Mouse (Mus musculus) layer of hippocampus, postnatal 36 days (tissue): ENCODE results near the gene Smim5. TPM values are rescaled to one million over a fixed set of nuclear protein-coding genes. Genes with fewer than 3 reads are reported as not detected.
"Not testable (repeated sequence)": the region's sequence is repeated elsewhere in the genome, so short reads cannot be mapped to it uniquely, and the experiment has no call there.

Experiments
- DNase-seq, 2 experiments: peaks; one replicate each; pipeline ENCODE4 v3.0.0; 2022
- total RNA-seq, 2 experiments: library from RNA; stranded (reverse); gene quantifications; 2 replicates each; pipeline ENCODE4 v1.2.3; 2021

Gene Smim5
- total RNA-seq, result under 1 TPM in 1 of 2 experiments, not detected in 1; 0.72 TPM

DNA sequence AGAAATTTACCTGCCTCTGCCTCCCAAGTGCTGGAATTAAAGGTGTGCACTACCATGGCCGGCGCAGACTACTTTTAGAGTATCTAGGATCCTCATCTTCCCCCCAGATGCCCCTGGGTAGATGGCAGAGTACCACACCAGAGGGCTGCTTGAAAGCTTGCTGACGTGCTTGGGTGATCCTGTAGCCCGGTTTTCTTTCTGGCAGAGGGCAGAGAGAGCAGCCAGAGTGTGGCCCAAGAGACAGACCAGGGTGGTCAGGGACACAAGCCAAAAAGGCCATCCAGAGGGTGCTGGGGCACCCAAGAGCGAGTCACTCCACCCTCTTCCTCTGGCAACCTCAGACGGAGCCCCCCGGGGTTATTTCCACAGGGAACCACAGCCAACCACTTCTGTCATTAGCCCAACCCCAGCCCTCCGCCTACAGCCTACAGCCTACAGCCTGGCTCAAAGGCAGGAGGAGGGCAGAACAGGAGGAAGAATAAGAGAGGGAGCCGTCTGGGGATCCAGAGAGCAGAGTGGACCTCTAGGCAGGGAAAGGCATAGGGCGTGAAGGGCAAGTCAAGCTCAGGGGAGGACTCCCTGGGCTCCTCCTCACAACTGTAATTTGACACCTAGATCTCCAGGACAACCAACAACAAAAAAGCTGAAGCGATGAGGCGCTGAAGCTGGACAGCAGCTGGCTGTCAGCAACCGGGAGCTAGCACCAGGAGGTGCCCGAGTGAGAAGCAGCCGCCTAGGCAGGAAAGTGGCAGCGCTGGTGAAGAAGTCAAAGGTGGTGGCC, at the start of gene Smim5:
Gene Smim5 (plus strand): TSS at position 481 of the 781 bp plus-strand sequence.
- no peak for DNase-seq

DNA sequence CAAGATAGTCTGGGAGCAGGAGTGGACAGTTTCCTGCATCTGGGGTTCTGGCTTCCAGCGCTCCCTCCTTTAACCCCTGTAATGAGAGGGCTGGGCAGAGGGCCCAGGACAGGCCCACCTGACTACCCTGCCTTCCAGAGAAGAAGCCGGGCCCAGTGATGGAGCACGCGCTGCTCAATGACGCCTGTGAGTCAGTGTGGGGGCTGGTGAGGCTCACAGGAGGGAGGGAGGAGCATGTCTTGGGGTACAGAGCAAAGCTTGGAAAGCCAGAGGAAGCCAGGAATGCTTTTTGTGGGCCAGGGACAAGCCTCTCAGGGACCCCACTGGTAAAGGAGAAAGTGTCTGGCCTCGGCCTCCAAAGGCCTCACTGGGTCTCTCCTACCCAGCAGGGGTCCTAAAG, 45.1 kb upstream of the Smim5 start:
- peak in 1 of 2 experiments; percentile 9 for DNase-seq

DNA sequence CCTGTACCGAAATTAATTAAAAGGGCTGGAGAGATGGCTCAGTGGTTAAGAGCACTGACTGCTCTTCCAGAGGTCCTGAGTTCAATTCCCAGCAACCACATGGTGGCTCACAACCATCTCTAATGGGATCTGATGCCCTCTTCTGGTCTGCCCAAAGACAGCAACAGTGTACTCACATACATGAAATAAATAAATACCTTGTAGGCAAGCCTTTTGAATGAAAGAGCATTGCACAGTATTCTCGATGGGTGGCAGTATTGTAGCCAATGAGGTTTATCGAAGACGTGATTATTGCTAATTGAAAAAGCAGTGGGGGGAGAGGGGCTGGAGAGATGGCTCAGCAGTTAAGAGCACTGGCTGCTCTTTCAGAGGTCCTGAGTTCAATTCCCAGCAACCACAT, 42.6 kb upstream of the Smim5 start:
- DNase-seq, result not testable (repeated sequence)

DNA sequence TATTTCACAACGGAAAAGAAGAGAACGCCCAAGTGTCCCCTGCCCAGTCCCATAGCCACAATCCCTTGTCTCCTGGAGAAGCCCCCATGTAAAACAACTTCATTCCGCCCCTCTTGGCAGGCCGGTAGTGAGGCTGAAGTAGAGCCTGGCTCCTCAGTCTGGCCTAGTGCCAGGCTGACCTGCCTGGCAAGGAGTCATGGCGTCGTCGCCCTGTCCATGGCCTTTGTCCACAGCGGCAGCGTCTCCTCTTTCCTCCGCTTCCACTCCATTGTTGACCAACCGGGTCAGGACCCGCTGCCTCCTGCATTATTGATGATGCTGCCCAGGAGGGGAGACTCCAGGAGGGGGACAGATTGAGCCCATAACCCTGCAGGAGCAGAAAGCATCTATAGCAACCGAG, 41.8 kb upstream of the Smim5 start:
- no peak for DNase-seq

DNA sequence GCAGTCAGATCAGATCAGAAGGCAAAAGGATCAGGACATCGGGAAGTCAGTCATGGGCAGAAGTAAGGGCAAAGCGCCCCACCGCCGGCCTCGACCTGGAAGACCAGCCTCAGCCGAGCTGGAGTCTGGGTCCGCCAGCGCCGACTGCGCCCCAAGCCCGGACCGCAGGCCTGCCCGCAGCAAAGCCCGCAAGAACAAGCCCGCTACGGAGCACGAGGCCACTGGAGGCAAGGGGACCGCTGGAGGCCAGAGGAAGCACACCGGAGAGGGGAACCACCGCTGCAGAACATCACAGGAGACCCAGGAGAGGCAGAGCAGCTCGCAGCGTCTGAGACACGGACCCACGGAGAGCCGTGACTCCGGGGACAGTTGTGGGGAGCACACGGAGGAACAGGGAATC, 41.4 kb upstream of the Smim5 start, which contains the start of gene Myo15b:
Gene Myo15b (plus strand): TSS at position 53 of the 400 bp plus-strand sequence.
- DNase-seq, result no peak

DNA sequence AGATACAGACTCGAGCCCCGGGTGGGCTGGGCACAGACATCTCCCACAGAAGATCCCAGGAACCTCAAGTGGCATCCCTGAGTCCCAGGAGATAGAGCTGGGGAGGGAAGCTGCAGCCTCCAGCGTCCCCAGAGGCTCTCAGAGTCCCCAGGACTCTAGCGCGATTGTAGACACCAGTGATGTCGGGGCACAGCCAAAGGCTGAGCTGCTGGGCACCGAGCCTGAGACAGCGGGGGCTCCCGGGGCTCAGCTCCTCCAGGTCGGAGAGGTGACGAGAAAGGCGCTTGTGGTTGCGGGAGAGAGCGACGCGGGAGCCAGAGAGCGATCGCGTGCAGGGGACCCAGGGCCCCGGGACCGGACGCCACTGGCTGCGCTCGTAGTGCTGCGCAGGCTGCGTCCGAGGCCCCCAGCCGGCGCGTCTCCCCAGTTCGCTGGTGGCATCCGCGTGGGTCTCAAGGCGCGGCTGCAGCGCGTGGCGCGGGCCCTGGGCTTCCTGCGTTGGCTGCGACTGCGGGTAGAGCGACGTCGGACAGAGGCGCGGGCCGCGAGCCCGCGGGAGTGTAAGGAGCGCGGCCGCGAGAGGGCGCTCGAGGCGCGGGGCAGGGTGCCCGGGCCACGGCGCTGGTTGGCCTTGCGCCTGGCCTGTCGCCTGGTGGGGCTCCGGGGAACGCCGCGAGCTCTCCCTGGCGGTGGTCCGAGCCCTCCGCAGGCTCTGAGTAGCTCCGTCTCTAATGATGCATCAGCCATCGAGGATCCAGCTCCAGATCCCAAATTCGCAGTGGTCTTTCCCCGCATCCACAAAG, 40.4 kb upstream of the Smim5 start:
- peak; percentile 66 to 73 for DNase-seq

DNA sequence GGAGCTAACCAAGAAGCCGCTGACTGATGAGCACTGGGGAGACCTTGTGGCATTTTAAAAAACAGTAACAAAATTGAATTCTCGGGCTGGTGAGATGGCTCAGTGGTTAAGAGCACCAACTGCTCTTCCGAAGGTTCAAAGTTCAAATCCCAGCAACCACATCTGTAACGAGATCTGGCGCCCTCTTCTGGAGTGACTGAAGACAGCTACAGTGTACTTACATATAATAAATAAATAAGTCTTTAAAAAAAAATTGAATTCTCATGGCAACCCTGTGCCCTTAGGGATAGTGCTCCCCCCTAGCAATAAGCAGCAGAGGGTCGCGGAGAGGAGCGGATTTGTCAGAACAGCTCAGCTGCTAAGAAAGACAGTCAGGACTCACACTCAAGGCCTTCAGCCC, 35.9 kb upstream of the Smim5 start:
- DNase-seq, result no peak

DNA sequence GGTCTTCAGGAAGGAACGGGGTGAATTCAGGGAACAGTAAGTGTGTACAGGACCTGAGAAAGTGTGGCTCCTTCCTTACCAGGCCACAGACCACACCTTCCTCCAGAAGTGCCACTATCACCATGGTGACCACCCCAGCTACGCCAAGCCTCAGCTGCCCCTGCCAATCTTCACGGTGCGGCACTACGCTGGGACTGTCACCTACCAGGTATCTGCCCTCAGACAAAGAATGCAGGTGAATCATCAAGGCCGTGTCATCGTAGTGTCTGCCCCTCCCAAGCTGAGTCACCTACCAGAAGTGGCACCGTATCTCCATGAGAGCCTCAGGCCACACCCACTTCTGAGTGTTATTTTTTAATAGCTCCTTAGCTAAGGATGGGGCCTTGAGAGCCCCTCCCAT, 30.4 kb upstream of the Smim5 start:
- DNase-seq, result no peak

DNA sequence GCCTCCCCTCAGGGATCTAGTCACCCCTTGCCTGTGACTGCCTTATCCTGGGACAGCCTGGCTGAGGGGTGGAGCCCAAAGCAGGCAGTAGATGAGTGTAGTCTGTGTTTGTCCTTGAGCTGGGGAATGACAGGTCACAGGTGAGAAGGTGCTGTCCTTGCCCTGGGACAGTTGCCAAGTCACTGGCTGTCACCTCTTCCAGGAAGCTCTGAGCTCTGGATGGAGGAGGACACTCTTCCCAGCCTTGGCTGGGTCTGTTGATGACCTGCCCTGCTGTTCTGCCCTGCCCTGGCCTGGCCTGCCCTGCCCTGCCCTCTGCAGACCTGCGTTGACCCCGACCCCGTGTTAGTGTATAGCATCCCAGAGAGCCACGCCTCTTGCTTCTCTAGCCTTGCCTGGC, 27.3 kb upstream of the Smim5 start:
- no peak for DNase-seq

DNA sequence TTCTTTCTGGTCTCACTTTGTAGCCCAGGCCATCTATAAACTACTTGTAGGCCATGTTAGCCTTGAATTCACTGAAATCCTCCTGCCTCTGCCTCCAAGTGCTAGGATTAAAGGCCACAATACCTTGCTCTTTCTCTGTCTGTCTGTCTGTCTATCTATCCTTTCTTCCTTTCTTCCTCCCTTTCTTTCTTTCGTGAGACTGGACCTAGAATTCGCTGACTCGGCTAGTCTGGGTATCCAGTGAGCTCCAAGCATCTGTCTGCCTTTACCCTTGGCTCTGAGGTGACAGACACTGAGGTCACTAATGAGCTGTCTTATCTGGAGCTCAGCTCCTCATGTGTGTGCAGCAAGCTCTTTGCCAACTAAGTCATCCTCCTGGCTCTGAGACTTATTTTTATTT, 23.8 kb upstream of the Smim5 start:
- no peak for DNase-seq

DNA sequence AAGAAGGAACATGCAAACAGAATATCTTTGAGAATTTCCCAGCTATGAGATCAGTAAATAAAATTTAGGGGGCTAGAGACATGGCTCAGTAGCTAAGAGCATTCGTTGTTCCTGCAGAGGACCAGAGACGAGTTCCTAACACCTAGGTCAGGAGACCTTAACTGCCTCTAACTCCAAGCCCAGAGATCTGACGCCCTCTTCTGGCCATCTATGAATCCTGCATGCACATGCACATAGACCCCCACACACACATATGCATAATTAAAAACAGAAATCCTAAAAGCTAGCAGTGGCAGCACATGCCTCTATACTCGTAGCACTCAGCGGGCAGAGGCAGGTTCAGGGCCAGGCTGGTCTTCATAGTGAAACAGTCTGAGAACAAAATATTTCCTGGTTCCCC, 23.3 kb upstream of the Smim5 start:
- no peak for DNase-seq

DNA sequence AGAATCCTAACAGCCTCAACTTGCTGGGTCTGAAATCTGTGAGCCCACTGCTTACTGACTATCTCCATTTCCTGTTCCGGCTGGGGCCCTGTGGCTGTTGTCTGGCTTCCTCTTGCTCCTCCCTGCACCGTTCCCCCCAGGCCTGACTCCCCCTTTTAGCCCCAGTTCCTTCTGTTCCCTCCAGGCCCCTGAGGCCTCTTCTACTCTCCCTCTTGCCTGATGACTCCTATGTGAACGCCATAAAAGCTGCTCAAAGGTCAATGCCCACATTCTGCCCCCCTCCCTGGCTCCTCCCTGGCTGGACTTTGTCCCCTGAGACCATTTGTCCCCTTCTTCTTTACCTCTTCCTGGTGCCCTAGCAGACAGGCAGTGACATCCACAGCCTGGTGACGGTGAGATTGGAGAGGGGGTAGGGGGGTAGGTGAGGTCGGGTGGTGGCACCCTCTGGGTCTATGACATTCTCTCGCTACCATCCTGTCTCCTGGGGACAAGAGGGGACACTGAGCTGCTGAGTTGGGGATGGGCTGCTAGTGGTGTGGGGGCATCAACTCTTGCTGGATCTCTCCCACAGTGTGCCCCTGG, 22.5 kb upstream of the Smim5 start:
- no peak for DNase-seq

DNA sequence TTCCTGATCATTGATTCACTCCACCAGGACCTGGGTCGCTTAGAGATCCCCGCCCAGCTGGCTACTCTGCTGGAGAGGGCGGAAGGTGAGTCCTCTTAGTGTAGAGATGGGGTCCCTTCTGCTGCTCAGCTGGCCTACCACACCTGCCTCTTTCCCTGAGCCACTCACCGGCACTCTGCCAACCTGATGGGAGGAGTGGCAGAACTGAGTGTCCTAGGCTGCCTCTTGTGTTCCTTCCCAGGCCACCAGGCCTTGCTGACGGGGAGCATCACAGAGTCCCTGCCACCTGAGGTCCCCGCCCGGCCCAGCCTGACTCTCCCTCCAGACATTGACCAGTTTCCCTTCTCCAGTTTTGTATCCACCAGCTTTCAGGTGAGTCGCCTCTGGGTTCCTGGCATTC, 21.7 kb upstream of the Smim5 start:
- DNase-seq, result no peak

DNA sequence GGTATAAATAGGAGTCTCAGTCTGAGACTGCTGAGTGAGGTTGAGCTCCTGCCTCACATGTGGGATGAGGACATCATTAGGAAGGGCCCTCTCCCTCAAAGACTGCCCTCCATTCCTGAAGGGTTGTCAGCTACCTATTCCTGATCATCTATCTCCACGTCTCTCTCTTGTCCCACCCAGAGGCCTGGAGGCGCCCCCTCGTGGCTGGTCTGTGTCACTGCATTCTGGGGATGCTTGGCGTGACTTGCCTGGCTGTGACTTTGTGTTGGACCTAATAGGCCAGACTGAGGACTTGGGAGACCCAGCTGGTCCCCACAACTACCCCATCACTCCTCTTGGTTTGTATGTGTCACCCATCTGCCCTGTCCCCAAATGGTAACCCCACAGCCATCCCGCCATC, 18.8 kb upstream of the Smim5 start:
- no peak for DNase-seq

DNA sequence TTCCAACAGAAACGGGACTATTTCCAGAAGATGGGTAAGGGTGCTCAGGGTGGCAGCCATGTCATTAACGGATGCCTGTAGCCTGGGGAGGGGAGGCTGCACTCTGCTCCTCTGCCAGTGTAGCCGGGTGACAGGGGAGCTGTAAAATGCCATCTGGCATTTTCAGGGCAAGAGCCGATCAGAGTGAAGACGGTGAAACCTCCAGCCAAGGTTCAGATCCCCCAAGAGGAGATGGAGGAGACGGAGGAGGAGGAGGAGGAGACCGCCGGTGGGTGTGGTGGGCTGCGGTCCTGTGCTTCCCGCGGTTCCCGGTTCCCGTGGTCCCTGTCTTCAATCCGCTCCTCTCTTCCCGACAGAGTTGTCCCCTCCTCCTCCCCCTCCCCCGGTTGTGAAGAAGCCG, 16.5 kb upstream of the Smim5 start:
- DNase-seq, result no peak

DNA sequence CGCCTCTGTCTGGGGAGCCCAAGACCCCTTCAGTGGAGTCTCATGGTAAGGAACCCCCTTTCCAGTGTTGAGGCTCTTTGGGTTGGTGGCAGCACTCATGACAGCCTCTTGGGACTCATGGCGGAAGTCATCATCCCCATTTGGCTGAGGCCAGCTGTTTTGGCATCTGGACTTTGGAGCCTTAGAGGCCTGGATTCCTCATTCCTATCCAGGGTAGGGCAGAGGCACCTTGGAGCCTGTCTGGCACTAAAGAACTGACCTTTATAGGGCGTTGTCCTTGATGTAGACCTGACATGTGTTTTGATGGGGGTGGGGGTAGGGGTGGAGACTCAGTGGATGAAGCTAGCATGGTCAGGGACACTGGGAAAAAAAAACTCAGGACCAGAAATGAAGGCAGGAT, 15.4 kb upstream of the Smim5 start:
- no peak for DNase-seq

DNA sequence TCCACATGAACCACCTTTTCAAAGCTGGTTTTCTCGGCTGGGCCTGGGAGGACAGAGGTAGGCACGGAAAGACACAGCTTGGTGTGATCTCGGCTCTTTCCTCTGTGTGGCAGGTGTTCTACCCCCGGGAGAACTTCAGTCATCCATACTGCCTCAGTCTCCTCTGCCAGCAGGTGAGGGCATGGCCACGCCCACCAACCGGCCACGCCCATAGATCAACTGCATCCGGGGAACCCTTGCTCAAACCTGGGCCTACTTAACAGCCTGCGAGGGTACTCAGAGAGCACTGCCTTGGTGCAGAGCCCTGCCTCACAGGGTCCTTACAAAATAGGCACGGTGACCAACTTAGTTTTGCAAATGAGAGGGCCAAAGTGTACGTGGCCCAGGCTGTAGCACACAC, 14.5 kb upstream of the Smim5 start:
- no peak for DNase-seq

DNA sequence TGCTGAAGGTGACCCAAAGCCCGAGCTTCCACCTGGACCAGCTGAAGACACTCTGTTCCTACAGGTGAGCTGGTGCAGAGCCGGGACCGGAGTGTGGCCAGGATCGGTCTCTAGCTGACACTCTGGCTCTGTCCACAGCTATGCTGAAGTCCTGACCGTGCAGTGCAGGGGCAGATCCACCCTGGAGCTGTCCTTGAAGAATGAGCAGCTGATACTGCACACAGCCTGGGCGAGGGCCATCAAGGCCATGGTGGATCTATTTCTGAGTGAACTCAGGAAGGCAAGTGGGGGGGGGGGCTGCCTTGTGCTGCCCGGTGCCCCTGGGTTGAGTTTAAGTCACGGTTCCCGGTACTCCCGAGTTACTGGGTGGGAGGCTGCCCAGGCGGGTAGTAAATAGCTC, 13.3 kb upstream of the Smim5 start:
- no peak for DNase-seq

DNA sequence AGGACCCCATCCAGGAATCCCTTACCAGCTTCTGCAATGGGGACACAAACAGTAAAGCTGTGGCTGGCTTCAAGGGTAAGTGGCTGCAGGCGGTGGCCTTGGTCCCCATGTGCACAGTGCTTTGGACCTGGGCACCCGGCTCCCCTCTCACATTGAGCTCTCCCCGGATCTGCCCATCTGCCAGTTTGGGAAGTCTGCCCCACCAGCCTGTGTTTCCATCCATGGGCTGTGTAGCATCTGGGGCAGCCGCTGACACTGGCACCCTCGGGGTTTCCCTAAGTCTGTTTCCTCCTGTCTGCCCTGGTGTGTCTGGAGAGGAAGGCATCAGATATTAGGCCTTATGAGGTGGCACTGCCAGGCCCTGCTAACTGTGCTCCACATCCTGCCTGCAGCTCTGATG, 11.7 kb upstream of the Smim5 start:
- no peak for DNase-seq

DNA sequence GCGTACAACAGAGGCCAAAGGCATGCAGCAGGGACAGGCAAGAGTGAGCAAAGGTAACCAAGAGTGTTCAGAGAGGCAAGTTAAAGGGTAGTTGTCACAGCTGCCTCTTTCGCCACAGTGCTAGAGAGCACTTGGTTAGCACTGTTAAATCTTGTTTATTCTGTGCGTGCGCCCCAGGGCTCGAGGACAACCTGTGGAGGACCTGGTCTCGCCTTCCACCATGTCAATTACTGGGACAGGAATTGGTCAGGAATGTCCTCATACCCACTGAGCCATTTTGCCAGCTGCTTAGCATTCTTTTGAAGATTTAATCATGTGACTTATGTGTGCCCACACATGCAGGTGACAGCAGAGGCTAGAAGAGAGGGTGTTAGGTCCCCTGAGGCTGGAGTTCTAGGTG, 10.6 kb upstream of the Smim5 start:
- no peak for DNase-seq

DNA sequence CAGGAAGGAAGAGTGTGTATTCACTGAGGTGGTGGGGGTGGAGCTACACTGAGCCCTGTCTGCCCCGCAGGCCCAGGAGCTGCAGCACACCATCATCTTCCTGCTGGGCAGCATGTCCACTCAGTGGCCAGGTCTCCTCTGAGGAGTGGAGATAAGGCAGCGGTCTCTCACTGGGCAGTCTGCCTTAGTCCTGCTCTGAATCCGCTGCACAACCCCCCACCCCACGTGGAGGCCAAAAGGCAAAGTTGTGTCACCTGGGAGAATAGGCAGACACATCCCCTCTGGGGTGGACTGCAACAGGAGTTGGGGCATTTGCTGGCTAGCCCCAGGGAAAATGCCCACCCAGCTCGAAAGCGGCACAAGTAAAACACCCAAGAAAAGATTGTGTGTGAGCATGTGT, 7.6 kb upstream of the Smim5 start:
- DNase-seq, result no peak

DNA sequence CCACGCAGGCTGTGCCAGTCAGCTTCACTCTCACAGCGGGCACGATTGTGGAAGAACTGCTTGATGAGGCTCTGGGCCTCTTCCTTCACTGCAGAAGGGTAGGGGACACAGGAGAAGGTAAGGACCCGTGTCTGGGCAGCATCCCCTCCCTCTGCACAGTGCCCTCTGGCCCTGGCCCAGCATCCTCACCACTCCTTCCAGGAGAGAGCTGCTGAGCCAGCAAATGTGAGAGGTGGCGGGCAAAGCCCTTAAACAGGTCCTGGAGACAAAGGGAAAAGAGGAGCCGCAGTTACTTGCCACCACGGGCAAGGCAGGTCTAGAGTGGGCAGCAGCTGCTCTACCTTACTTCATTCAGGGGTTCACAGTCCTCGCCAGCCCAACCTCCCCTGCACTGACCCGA, 6.7 kb upstream of the Smim5 start:
- DNase-seq, result no peak

DNA sequence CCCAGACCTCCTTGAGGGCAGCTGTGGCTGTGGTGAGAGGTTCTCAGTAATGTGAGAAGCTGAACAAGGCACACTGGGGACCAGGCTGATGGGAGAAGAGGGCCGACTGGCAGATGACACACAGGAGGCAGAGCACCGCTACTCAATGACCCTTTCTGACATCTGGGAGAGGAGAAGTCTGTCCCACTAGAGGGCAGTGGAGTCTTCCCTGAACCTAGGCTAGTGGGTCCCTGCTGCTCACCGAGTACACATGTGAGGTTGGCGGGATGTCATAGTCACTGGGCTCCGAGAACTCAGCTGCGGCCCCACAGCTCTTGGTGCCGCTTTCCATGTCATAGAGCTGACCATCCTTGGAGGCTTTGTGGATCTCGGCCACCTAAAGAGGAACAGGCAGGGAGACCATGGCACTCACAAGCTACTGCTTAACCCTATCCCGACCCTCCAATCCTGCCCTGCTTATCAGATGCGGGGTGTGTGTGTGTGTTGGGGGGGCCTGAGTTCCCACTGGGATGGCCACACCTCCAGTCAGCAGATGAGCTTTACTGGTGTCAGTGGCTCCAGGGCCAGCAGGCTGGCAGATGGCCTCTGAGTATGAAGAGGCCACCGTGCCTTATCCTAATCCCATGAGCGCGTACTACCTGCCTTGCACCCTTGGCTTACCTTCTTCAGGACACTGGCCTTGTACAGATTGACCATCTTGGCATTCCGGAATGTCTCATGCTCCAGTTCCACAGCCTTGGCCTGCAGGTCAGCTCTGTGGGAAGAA, 4.8 kb upstream of the Smim5 start:
- DNase-seq, result no peak
